Comparison of ENCODE assay signal across 16 mouse cellular contexts in the genomic region with DNA sequence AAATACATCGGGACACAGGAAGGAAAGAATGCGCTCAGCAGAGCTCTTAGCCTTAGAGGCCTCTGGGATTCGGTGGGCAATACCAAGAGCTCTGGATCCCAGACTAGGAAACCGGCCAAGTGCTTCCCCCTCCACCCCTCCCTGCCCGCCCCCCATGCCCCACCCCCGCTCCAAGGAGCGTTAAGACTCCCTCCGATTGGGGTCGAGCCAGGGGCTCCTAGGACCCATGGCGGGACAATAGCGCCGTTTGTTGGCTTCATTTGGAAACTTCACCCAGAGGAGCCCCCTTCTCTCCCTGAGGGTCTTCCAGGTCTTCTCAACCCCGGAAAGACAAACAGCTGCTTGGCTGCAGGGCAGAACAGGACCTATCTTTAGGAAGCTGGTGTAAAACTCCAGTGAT. TPM values are rescaled to one million over a fixed set of nuclear protein-coding genes. Genes with fewer than 3 reads are reported as not detected.
DNase-seq lines count a peak whose midpoint lies in the region; ATAC-seq lines count a peak whose summit lies in the region.
"Had no signal": no experiment of that assay in that cellular context is flagged by ENCODE, and none has a peak within 500 bp of the region (broad histone marks: within the 10 kb centered on the region; RNA-seq: fewer than 3 reads in every experiment).

No protein-coding gene starts in this region.

- H3K4me3 ChIP-seq in neural tube, embryonic 12.5 days = no peak overlapping the region
- H3K4me3 ChIP-seq in forebrain, embryonic 11.5 days (ENCODE audit: low read depth, low read length) = peak overlapping the region; percentile 65; the same call in 1 of the 2 replicates
- no peak overlapping the region for H3K4me3 ChIP-seq in hindbrain, embryonic 14.5 days (replicated peaks; ENCODE audit: low read length)
- no peak overlapping the region for H3K4me3 ChIP-seq in liver, embryonic 11.5 days (ENCODE audit: low read depth, low read length)
- H3K4me3 ChIP-seq: embryonic facial prominence, embryonic 12.5 days; intestine, embryonic 15.5 days; liver, embryonic 15.5 days had no signal

- no peak for DNase-seq in neural tube, embryonic 10.5 days (ENCODE audit: extremely low spot score, low spot score)
- peak; percentile 63 for DNase-seq in forebrain, embryonic 11.5 days (ENCODE audit: low spot score)
- DNase-seq in hindbrain, embryonic 14.5 days (ENCODE audit: low spot score) = no peak
- DNase-seq in spleen, postnatal 4 days (ENCODE audit: low spot score in 2 of 2) = no peak
- DNase-seq in liver, embryonic 11.5 days (ENCODE audit: low spot score) = no peak
- DNase-seq in cerebellum, adult 9-11 months = no peak
- DNase-seq: adrenal gland, postnatal 14 days; cerebellum, adult 11 months; lung, postnatal 4 days; thymus, postnatal 4 days had no signal

- 16% methylated on average over 13 of the region's 13 CpGs for WGBS in neural tube, embryonic 12.5 days
- 13% methylated on average over 12 of the region's 13 CpGs for WGBS in forebrain, embryonic 11.5 days
- 8% methylated on average over 12 of the region's 13 CpGs for WGBS in hindbrain, embryonic 14.5 days
- 20% methylated on average over 12 of the region's 13 CpGs for WGBS in liver, embryonic 11.5 days

- 0 out of 2 replicates have a peak, but pooled peaks cover 3% of the 10 kb centered on the region for H3K27me3 ChIP-seq in neural tube, embryonic 12.5 days (replicated peaks)
- no peaks in the 10 kb centered on the region for H3K27me3 ChIP-seq in forebrain, embryonic 11.5 days (ENCODE audit: control insufficient read depth, insufficient read depth, low read length)
- peaks cover 21% of the 10 kb centered on the region for H3K27me3 ChIP-seq in hindbrain, embryonic 14.5 days (ENCODE audit: control insufficient read depth, insufficient read depth, low read length)
- H3K27me3 ChIP-seq in liver, embryonic 11.5 days (replicated peaks; ENCODE audit: control insufficient read depth, insufficient read depth, low read length) = peaks cover 88% of the 10 kb centered on the region

- H3K27ac ChIP-seq in neural tube, embryonic 12.5 days = no peak overlapping the region
- no peak overlapping the region for H3K27ac ChIP-seq in forebrain, embryonic 11.5 days (ENCODE audit: low read depth, low read length)
- H3K27ac ChIP-seq in hindbrain, embryonic 14.5 days = no peak overlapping the region
- H3K27ac ChIP-seq in liver, embryonic 11.5 days (ENCODE audit: low read depth, low read length) = no peak overlapping the region
- H3K27ac ChIP-seq: embryonic facial prominence, embryonic 12.5 days; intestine, embryonic 15.5 days; liver, embryonic 15.5 days had no signal

- no peaks in the 10 kb centered on the region for H3K4me1 ChIP-seq in neural tube, embryonic 12.5 days
- peaks cover 5% of the 10 kb centered on the region; the same call in 1 of the 2 replicates for H3K4me1 ChIP-seq in forebrain, embryonic 11.5 days (replicated peaks; ENCODE audit: control insufficient read depth, insufficient read depth, low read length)
- H3K4me1 ChIP-seq in hindbrain, embryonic 14.5 days (replicated peaks; ENCODE audit: control insufficient read depth, insufficient read depth, low read length) = no peaks in the 10 kb centered on the region
- H3K4me1 ChIP-seq in liver, embryonic 11.5 days (replicated peaks; ENCODE audit: control insufficient read depth, insufficient read depth, low read length) = no peaks in the 10 kb centered on the region
- H3K4me1 ChIP-seq: embryonic facial prominence, embryonic 12.5 days; liver, embryonic 15.5 days had no signal

- H3K36me3 ChIP-seq in neural tube, embryonic 12.5 days = no peaks in the 10 kb centered on the region
- no peaks in the 10 kb centered on the region for H3K36me3 ChIP-seq in forebrain, embryonic 11.5 days (ENCODE audit: control insufficient read depth, insufficient read depth, low read length)
- no peaks in the 10 kb centered on the region for H3K36me3 ChIP-seq in hindbrain, embryonic 14.5 days (replicated peaks; ENCODE audit: control insufficient read depth, insufficient read depth)
- H3K36me3 ChIP-seq in liver, embryonic 11.5 days (ENCODE audit: control insufficient read depth, insufficient read depth, low read length) = no peaks in the 10 kb centered on the region
- H3K36me3 ChIP-seq: embryonic facial prominence, embryonic 12.5 days; intestine, embryonic 15.5 days; liver, embryonic 15.5 days had no signal

- no peak for ATAC-seq in neural tube, embryonic 12.5 days (ENCODE audit: low FRiP score, low read depth)
- ATAC-seq in forebrain, embryonic 11.5 days (replicated peaks; ENCODE audit: low FRiP score) = no peak
- ATAC-seq in hindbrain, embryonic 14.5 days (ENCODE audit: low FRiP score) = no peak
- ATAC-seq in liver, embryonic 11.5 days (replicated peaks; ENCODE audit: low FRiP score) = no peak
- ATAC-seq: intestine, embryonic 15.5 days had no signal

- H3K4me2 ChIP-seq in neural tube, embryonic 12.5 days (replicated peaks) = peak overlapping the region; percentile 63
- peak overlapping the region; percentile 54 for H3K4me2 ChIP-seq in forebrain, embryonic 11.5 days (ENCODE audit: low read depth, low read length, severe bottlenecking)
- peak overlapping the region; percentile 64; the same call in 1 of the 2 replicates for H3K4me2 ChIP-seq in hindbrain, embryonic 14.5 days (replicated peaks)
- no peak overlapping the region for H3K4me2 ChIP-seq in liver, embryonic 11.5 days
- H3K4me2 ChIP-seq: embryonic facial prominence, embryonic 12.5 days; intestine, embryonic 15.5 days; liver, embryonic 15.5 days had no signal

- H3K9me3 ChIP-seq in neural tube, embryonic 12.5 days = no peaks in the 10 kb centered on the region
- H3K9me3 ChIP-seq in forebrain, embryonic 11.5 days (ENCODE audit: control insufficient read depth, low read length) = no peaks in the 10 kb centered on the region
- no peaks in the 10 kb centered on the region for H3K9me3 ChIP-seq in hindbrain, embryonic 14.5 days (ENCODE audit: control insufficient read depth, low read length)
- no peaks in the 10 kb centered on the region for H3K9me3 ChIP-seq in liver, embryonic 11.5 days (ENCODE audit: control insufficient read depth, low read length)
- H3K9me3 ChIP-seq: embryonic facial prominence, embryonic 12.5 days; intestine, embryonic 15.5 days; liver, embryonic 15.5 days had no signal

- H3K9ac ChIP-seq in neural tube, embryonic 12.5 days = no peak overlapping the region
- no peak overlapping the region for H3K9ac ChIP-seq in forebrain, embryonic 11.5 days (ENCODE audit: low read length)
- no peak overlapping the region for H3K9ac ChIP-seq in hindbrain, embryonic 14.5 days
- no peak overlapping the region for H3K9ac ChIP-seq in liver, embryonic 11.5 days (ENCODE audit: low read depth, low read length)
- H3K9ac ChIP-seq: embryonic facial prominence, embryonic 12.5 days; intestine, embryonic 15.5 days; liver, embryonic 15.5 days had no signal

RNA-seq across cellular contexts. Expression of a gene that starts 3.1 kb away (rescaled TPM):
- polyA plus RNA-seq in neural tube, embryonic 12.5 days (2016; fragmentation: Nextera tagmentation; extraction: Ambion mirVana) = 3.8 and 5.1 TPM in 2 replicates
- polyA plus RNA-seq in forebrain, embryonic 11.5 days (2014; fragmentation: Nextera tagmentation; extraction: Ambion mirVana) = 10.0 and 19.3 TPM in 2 replicates
- polyA plus RNA-seq in hindbrain, embryonic 14.5 days (2014; fragmentation: Nextera tagmentation; extraction: Ambion mirVana) = 1.2 and 1.3 TPM in 2 replicates
- polyA plus RNA-seq in liver, embryonic 11.5 days (2014; fragmentation: Nextera tagmentation; extraction: Ambion mirVana) = not detected in 2 replicates
- polyA plus RNA-seq: gonadal fat pad, adult 2 months; intestine, embryonic 15.5 days; large intestine, adult 2 months; liver, embryonic 15.5 days had no signal
